Mouse (Mus musculus): Measurements from ENCODE around the gene Cyp2r1.
"Not testable (repeated sequence)": the region's sequence is repeated elsewhere in the genome, so short reads cannot be mapped to it uniquely, and the experiment has no call there.

Gene Cyp2r1

GRCm38 (mm10) chr7:114562531-114563241, at the start of gene Cyp2r1:
Gene Cyp2r1 (minus strand): TSS chr7:114562972.
- DNase-seq (ENCODE audit: low read depth, low spot score) = peak; percentile 95

- not testable (repeated sequence) for DNase-seq (ENCODE audit: low read depth, low spot score)
These were observed 31.6 kb upstream of the Cyp2r1 start for GRCm38 (mm10) chr7:114594391-114594790.

GRCm38 (mm10) chr7:114582441-114582840, 19.7 kb upstream of the Cyp2r1 start:
- no peak for DNase-seq (ENCODE audit: low read depth, low spot score)

- peak; percentile 20 for DNase-seq (ENCODE audit: low read depth, low spot score)
These were observed 18.4 kb upstream of the Cyp2r1 start for GRCm38 (mm10) chr7:114581200-114581599.

GRCm38 (mm10) chr7:114580426-114580825, 17.7 kb upstream of the Cyp2r1 start:
- peak; percentile 59 for DNase-seq (ENCODE audit: low read depth, low spot score)

GRCm38 (mm10) chr7:114577665-114578064, 14.9 kb upstream of the Cyp2r1 start:
- DNase-seq (ENCODE audit: low read depth, low spot score) = no peak

- DNase-seq (ENCODE audit: low read depth, low spot score) = no peak
These were observed 14.2 kb upstream of the Cyp2r1 start for GRCm38 (mm10) chr7:114576931-114577330.

- not testable (repeated sequence) for DNase-seq (ENCODE audit: low read depth, low spot score)
These were observed 11.1 kb upstream of the Cyp2r1 start for GRCm38 (mm10) chr7:114573866-114574265.

GRCm38 (mm10) chr7:114536179-114536578, 26.6 kb downstream of the Cyp2r1 start:
- no peak for DNase-seq (ENCODE audit: low read depth, low spot score)

GRCm38 (mm10) chr7:114526245-114526644, 36.5 kb downstream of the Cyp2r1 start:
- peak; percentile 46 for DNase-seq (ENCODE audit: low read depth, low spot score)

- no peak for DNase-seq (ENCODE audit: low read depth, low spot score)
These were observed 42.6 kb downstream of the Cyp2r1 start for GRCm38 (mm10) chr7:114520122-114520521.

GRCm38 (mm10) chr7:114508879-114509278, 53.9 kb downstream of the Cyp2r1 start:
- no peak for DNase-seq (ENCODE audit: low read depth, low spot score)

All from A20 (cell line).